Mouse (Mus musculus) lung, embryonic 16.5 days (tissue): ENCODE data around the gene Gm14401. TPM values are rescaled to one million over a fixed set of nuclear protein-coding genes. Genes with fewer than 3 reads are reported as not detected.
"Not testable (repeated sequence)": the region's sequence is repeated elsewhere in the genome, so short reads cannot be mapped to it uniquely, and the experiment has no call there.

ENCODE experiments used
- ATAC-seq: fragments of 200-750 bp; cut with Nextera tagmentation; 2 replicates; pipeline ENCODE4 v1.8.0; 2017; ENCODE audit warnings: low read depth, mild to moderate bottlenecking, moderate library complexity
- H3K27ac ChIP-seq: fragments of 300-500 bp; sonication (generic); 2 replicates; pipeline ENCODE4 v1.5.1; 2014; ENCODE audit warnings: mild to moderate bottlenecking, control low read depth, low read length
- H3K27me3 ChIP-seq: fragments of 300-500 bp; sonication (generic); 2 replicates; pipeline ENCODE4 v1.6.1; 2014; ENCODE audit warnings: low read depth, low read length, mixed read lengths; ENCODE audit not compliant: control insufficient read depth, insufficient read depth
- H3K36me3 ChIP-seq: fragments of 300-500 bp; sonication (generic); 2 replicates; pipeline ENCODE4 v1.6.1; 2014; ENCODE audit warnings: low read length; ENCODE audit not compliant: control insufficient read depth, insufficient read depth
- H3K4me1 ChIP-seq: fragments of 300-500 bp; sonication (generic); replicated peaks from 2 replicates; pipeline ENCODE4 v1.6.1; 2014; ENCODE audit warnings: low read length, mixed read lengths; ENCODE audit not compliant: control insufficient read depth, insufficient read depth
- H3K4me2 ChIP-seq: fragments of 300-500 bp; sonication (generic); 2 replicates; pipeline ENCODE4 v1.6.1; 2014; ENCODE audit warnings: low read depth, low read length, control low read depth
- H3K4me3 ChIP-seq: fragments of 300-500 bp; sonication (generic); 2 replicates; pipeline ENCODE4 v1.5.1; 2014; ENCODE audit warnings: mild to moderate bottlenecking, low read length, control low read depth
- H3K9ac ChIP-seq: fragments of 300-500 bp; sonication (generic); 2 replicates; pipeline ENCODE4 v1.6.1; 2014; ENCODE audit warnings: low read length, control low read depth
- H3K9me3 ChIP-seq: fragments of 300-500 bp; sonication (generic); 2 replicates; pipeline ENCODE4 v1.6.1; 2016; ENCODE audit warnings: low read length; ENCODE audit not compliant: control insufficient read depth
- WGBS: fragments of 180-500 bp; shearing (Covaris S2); extraction: QIAGEN DNeasy Blood & Tissue Kit; methylation state at CpG from one replicate; pipeline ENCODE4 v1.1.7; 2014; 5-methylcytosine and 5-hydroxymethylcytosine counted together
- polyA plus RNA-seq: library from polyadenylated mRNA; unstranded; fragments of >200 nt; fragmentation: Nextera tagmentation; extraction: Ambion mirVana; gene quantifications from 2 replicates; pipeline ENCODE4 v1.2.1, GENCODE M21; 2015

Gm14401 gene
- polyA plus RNA-seq, result 0.28 TPM in 1 of 2 replicates, not detected in the other

GRCm38 (mm10) chr2:177073432-177074423 lies at the start of gene Gm14401:
TSS of gene Gm14401 (plus strand) at chr2:177074320.
- not testable (repeated sequence) for ATAC-seq, H3K4me1 ChIP-seq, H3K4me2 ChIP-seq, H3K9ac ChIP-seq, H3K27me3 ChIP-seq, H3K9me3 ChIP-seq, H3K36me3 ChIP-seq, H3K27ac ChIP-seq, H3K4me3 ChIP-seq
- 64% methylated on average over 7 of the region's 7 CpGs for WGBS

GRCm38 (mm10) chr2:177072807-177073206 lies 1.3 kb upstream of the Gm14401 start:
- H3K27me3 ChIP-seq, H3K4me2 ChIP-seq, ATAC-seq, H3K27ac ChIP-seq, H3K4me3 ChIP-seq, H3K4me1 ChIP-seq, H3K9me3 ChIP-seq, H3K9ac ChIP-seq, H3K36me3 ChIP-seq: not testable (repeated sequence)
- WGBS, result 74% methylated on average over 1 of the region's 1 CpGs

GRCm38 (mm10) chr2:177075015-177075414 lies 895 bp downstream of the Gm14401 start:
- not testable (repeated sequence) for H3K36me3 ChIP-seq, ATAC-seq, H3K27ac ChIP-seq, H3K9ac ChIP-seq, H3K27me3 ChIP-seq, H3K4me2 ChIP-seq, H3K4me3 ChIP-seq, H3K4me1 ChIP-seq, H3K9me3 ChIP-seq

GRCm38 (mm10) chr2:177079866-177080265 lies 5.7 kb downstream of the Gm14401 start:
- not testable (repeated sequence) for H3K36me3 ChIP-seq, H3K27ac ChIP-seq, H3K27me3 ChIP-seq, H3K4me3 ChIP-seq, H3K9ac ChIP-seq, H3K9me3 ChIP-seq, H3K4me2 ChIP-seq, ATAC-seq, H3K4me1 ChIP-seq
- 79% methylated on average over 1 of the region's 1 CpGs for WGBS

GRCm38 (mm10) chr2:177109086-177109485 lies 35.0 kb downstream of the Gm14401 start:
- ATAC-seq, H3K4me3 ChIP-seq, H3K27ac ChIP-seq, H3K27me3 ChIP-seq, H3K9me3 ChIP-seq, H3K4me1 ChIP-seq, H3K9ac ChIP-seq, H3K36me3 ChIP-seq, H3K4me2 ChIP-seq: not testable (repeated sequence)
- 84% methylated on average over 5 of the region's 5 CpGs for WGBS

GRCm38 (mm10) chr2:177129097-177129496 lies 55.0 kb downstream of the Gm14401 start:
- H3K4me2 ChIP-seq, ATAC-seq, H3K36me3 ChIP-seq, H3K9ac ChIP-seq, H3K9me3 ChIP-seq, H3K4me3 ChIP-seq, H3K27me3 ChIP-seq, H3K4me1 ChIP-seq, H3K27ac ChIP-seq: not testable (repeated sequence)
- 40% methylated on average over 1 of the region's 1 CpGs for WGBS

Other genes with a start within 250 kb of the Gm14401 start
- gene Gm14408, start 243.2 kb upstream of the Gm14401 start, polyA plus RNA-seq, result not detected in 2 replicates
- gene Gm14296, start 146.5 kb upstream of the Gm14401 start, polyA plus RNA-seq, result 6.1 and 12.3 TPM in 2 replicates
- gene Gm14419, start 73.4 kb upstream of the Gm14401 start, polyA plus RNA-seq, result 13.3 and 15.7 TPM in 2 replicates
- gene Gm14410, start 132.1 kb downstream of the Gm14401 start, polyA plus RNA-seq, result 23.8 and 27.4 TPM in 2 replicates
- gene Gm14409, start 192.7 kb downstream of the Gm14401 start, polyA plus RNA-seq, result not detected in 2 replicates
- gene Gm14412, start 250.0 kb downstream of the Gm14401 start, polyA plus RNA-seq, result 0.13 and 0.31 TPM in 2 replicates